ENCODE assay signal across 8 mouse cellular contexts in the genomic region with DNA sequence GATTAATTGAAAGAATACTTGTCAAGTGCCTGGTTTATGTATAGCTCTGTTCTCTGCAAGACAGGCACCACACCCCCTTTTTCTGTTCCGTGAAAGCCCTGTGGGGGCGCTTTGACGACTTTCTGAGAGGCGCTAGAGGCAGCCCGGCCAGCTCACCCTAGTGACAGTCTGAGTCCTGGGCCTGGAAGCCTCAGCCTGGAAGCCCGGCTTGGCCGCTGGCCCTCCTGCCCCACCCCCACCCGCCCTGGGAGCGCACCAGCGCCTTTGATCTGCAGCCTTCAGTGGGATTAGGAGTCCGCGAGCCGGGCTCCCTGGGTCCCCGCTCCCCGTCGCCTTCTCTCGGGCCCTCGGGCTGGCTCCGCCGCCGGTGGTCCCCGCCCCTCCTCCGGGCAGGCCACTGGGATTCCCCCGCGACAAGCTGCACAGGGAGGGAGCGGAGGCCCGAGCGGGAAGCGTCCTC. TPM values are rescaled to one million over a fixed set of nuclear protein-coding genes. Genes with fewer than 3 reads are reported as not detected.
A peak's percentile ranks its signal among the peaks of the same experiment; 100 is the strongest.
DNase-seq lines count a peak whose midpoint lies in the region; ATAC-seq lines count a peak whose summit lies in the region.

No protein-coding gene starts in this region.

- peak; percentile 85 for ATAC-seq in inflammation-experienced regulatory T-cells, adult 6 months
- ATAC-seq in megakaryocyte, adult 5-6 weeks (ENCODE audit: poor library complexity, severe bottlenecking), result peak; percentile 75

- peak; percentile 71 to 77 for DNase-seq in adrenal gland, adult 18-20 months (ENCODE audit: low spot score in 2 of 2)
- peak; percentile 87 for DNase-seq in embryo, embryonic 10 days (ENCODE audit: low spot score)
- DNase-seq in gastrocnemius, postnatal 25 days, result peak; percentile 82
- DNase-seq in left cerebral cortex, adult 8-10 months (ENCODE audit: low spot score in 2 of 2), result peak; percentile 69 to 71
- DNase-seq in right cerebral cortex, postnatal 14 days, result peak; percentile 79
- peak; percentile 70 for DNase-seq in urinary bladder, postnatal 25 days (ENCODE audit: low spot score)

RNA-seq across cellular contexts. Expression of gene Ephb3, which starts 41.4 kb away (rescaled TPM):
- under 1 TPM; 0.83 to 0.99 TPM for total RNA-seq in adrenal gland, adult 18-20 months (2021)
- 1 to 10 TPM; 1.4 to 1.7 TPM for total RNA-seq in gastrocnemius, postnatal 25 days (2021)
- polyA plus RNA-seq in inflammation-experienced regulatory T-cells, adult 6 months (2017; shearing (Covaris generic)), result not detected
- 10 to 100 TPM; 18.4 to 21.0 (median 19.9) TPM for total RNA-seq in left cerebral cortex, adult 8-10 months (2022)
- total RNA-seq in megakaryocyte, adult 5-6 weeks (2015), result not detected in 2 replicates
- total RNA-seq in megakaryocyte, adult 5-6 weeks (2017), result 0.16 TPM in 1 of 2 replicates, not detected in the other

Comparison
In these comparisons a context has a peak if more than half of its experiments do, and no peak if none do; other contexts are left out.
1. Peak in every context shown above with its lines: DNase-seq and ATAC-seq.
2. RNA of gene Ephb3, which starts 41.4 kb away (total RNA-seq): 18.4 to 21.0 TPM in left cerebral cortex, adult 8-10 months; 1.4 to 1.7 TPM in gastrocnemius, postnatal 25 days, 0.83 to 0.99 TPM in adrenal gland, adult 18-20 months and 0.16 TPM in megakaryocyte, adult 5-6 weeks; every median in the first group is over 4 times any median in the second.